Mouse (Mus musculus): ENCODE data around the gene Ppp1r27.
"Not testable (repeated sequence)": the region's sequence is repeated elsewhere in the genome, so short reads cannot be mapped to it uniquely, and the experiment has no call there.

Ppp1r27 gene

GRCm38 (mm10) chr11:120515611-120516010, 35.3 kb downstream of the Ppp1r27 start:
- DNase-seq (ENCODE audit: low spot score): peak; percentile 78

GRCm38 (mm10) chr11:120514262-120514661, 36.7 kb downstream of the Ppp1r27 start:
- DNase-seq (ENCODE audit: low spot score): not testable (repeated sequence)

- peak; percentile 98 for DNase-seq (ENCODE audit: low spot score)
Observed at GRCm38 (mm10) chr11:120512790-120513453, 38.0 kb downstream of the Ppp1r27 start.

GRCm38 (mm10) chr11:120510375-120511030, 40.4 kb downstream of the Ppp1r27 start:
- no peak for DNase-seq (ENCODE audit: low spot score)

GRCm38 (mm10) chr11:120509940-120510339, 41.0 kb downstream of the Ppp1r27 start:
- DNase-seq (ENCODE audit: low spot score): no peak

GRCm38 (mm10) chr11:120508290-120508870, 42.6 kb downstream of the Ppp1r27 start:
- DNase-seq (ENCODE audit: low spot score): no peak

- DNase-seq (ENCODE audit: low spot score): no peak
Observed at GRCm38 (mm10) chr11:120507611-120508289, 43.2 kb downstream of the Ppp1r27 start.

- peak; percentile 37 for DNase-seq (ENCODE audit: low spot score)
Observed at GRCm38 (mm10) chr11:120506899-120507298, 44.0 kb downstream of the Ppp1r27 start.

GRCm38 (mm10) chr11:120505661-120506060, 45.3 kb downstream of the Ppp1r27 start:
- DNase-seq (ENCODE audit: low spot score): no peak

- peak; percentile 56 for DNase-seq (ENCODE audit: low spot score)
Observed at GRCm38 (mm10) chr11:120501701-120502100, 49.2 kb downstream of the Ppp1r27 start.

- DNase-seq (ENCODE audit: low spot score): peak; percentile 70
Observed at GRCm38 (mm10) chr11:120501018-120501417, 49.9 kb downstream of the Ppp1r27 start.

GRCm38 (mm10) chr11:120500357-120500756, 50.6 kb downstream of the Ppp1r27 start:
- DNase-seq (ENCODE audit: low spot score): peak; percentile 83

Data from adipocyte (in vitro differentiated cells).